Mouse (Mus musculus) midbrain, embryonic 14.5 days (tissue): ENCODE measurements at regions not wholly inside any gene's neighbourhood (a gene's known extent, or its start where the extent isn't known, plus 50 kb on each side); places are given as distances from the start of the nearest gene placed in this dataset.
A peak's percentile ranks its signal among the peaks of the same experiment; 100 is the strongest.

Experiments
- ATAC-seq: fragments of 200-750 bp; cut with Nextera tagmentation; 2 replicates; pipeline ENCODE4 v1.8.0; 2017; ENCODE audit warnings: moderate number of reproducible peaks, moderate library complexity; ENCODE audit not compliant: low FRiP score, low TSS enrichment
- DNase-seq: peaks from one replicate; pipeline ENCODE4 v3.0.0-alpha.2; 2015
- H3K27ac ChIP-seq: fragments of 300-500 bp; sonication (generic); replicated peaks from 2 replicates; pipeline ENCODE4 v1.5.1; 2014; ENCODE audit warnings: mild to moderate bottlenecking, low read depth, low read length, moderate library complexity
- H3K27me3 ChIP-seq: fragments of 300-500 bp; sonication (generic); 2 replicates; pipeline ENCODE4 v1.6.1; 2014; ENCODE audit warnings: low read length, control low read depth, mixed read lengths; ENCODE audit not compliant: control insufficient read depth, insufficient read depth
- H3K36me3 ChIP-seq: fragments of 300-500 bp; sonication (generic); 2 replicates; pipeline ENCODE4 v1.6.1; 2014; ENCODE audit warnings: low read length, control low read depth; ENCODE audit not compliant: control insufficient read depth, insufficient read depth
- H3K4me1 ChIP-seq: fragments of 300-500 bp; sonication (generic); 2 replicates; pipeline ENCODE4 v1.6.1; 2014; ENCODE audit warnings: mild to moderate bottlenecking, antibody characterized with exemption, low read length, control low read depth; ENCODE audit not compliant: control insufficient read depth, insufficient read depth
- H3K4me2 ChIP-seq: fragments of 300-500 bp; sonication (generic); 2 replicates; pipeline ENCODE4 v1.6.1; 2014; ENCODE audit warnings: mild to moderate bottlenecking, low read length, moderate library complexity
- H3K4me3 ChIP-seq: fragments of 300-500 bp; sonication (generic); replicated peaks from 2 replicates; pipeline ENCODE4 v1.5.1; 2014; ENCODE audit warnings: low read depth, low read length
- H3K9ac ChIP-seq: fragments of 300-500 bp; sonication (generic); replicated peaks from 2 replicates; pipeline ENCODE4 v1.6.1; 2014; ENCODE audit warnings: mild to moderate bottlenecking, low read length, moderate library complexity
- H3K9me3 ChIP-seq: fragments of 300-500 bp; sonication (generic); 2 replicates; pipeline ENCODE4 v1.6.1; 2016; ENCODE audit warnings: low read length, control low read depth, mixed read lengths; ENCODE audit not compliant: control insufficient read depth
- WGBS: fragments of 180-500 bp; shearing (Covaris S2); extraction: QIAGEN DNeasy Blood & Tissue Kit; methylation state at CpG from one replicate; pipeline ENCODE4 v1.1.7; 2014; 5-methylcytosine and 5-hydroxymethylcytosine counted together

DNA sequence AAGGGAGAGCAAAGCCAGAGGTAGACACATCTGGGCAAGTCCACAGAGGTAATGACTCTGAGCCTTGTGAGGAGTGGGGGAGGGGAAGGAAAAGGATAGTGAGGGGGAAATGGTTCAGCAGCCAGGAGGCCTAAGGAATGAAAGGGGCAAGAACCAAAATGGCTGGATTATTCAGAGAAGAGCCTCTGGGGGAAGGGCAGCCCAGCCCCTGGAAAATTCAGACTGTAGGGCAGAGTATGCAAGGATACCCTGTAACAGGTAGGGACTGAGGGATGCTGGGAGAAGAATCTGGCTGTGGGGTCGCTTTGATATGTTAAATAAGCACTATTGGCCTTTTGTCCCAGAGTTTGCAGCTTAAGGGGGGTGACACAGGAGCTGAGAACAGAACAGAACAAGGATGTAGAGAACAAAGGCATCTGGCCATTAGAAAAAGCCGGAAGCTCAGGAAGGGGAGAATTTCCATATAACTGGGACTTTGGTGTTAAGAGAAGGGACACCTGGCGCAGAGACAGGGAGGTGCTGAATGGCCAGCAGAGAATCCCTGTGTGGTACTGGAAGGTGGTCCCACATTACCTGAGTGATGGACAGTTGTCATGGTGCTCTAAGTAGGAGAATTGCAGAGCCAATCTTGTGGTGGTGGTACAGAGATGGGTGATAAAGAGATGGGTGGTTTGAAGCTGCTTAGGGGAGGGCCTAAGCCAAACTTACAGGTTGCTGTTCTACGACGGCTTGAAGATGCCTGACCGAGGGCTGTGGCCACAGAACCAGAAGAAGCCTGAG, 84.5 kb upstream of the Fam49a start:
- H3K36me3 ChIP-seq = no peaks in the 10 kb centered on the region
- H3K4me1 ChIP-seq = peaks cover 5% of the 10 kb centered on the region; the same call in 1 of the 2 replicates
- H3K9ac ChIP-seq = no peak overlapping the region
- H3K9me3 ChIP-seq = no peaks in the 10 kb centered on the region
- H3K4me2 ChIP-seq = no peak overlapping the region
- DNase-seq (peak; percentile 14), ATAC-seq (peak; percentile 26; the same call in 1 of the 2 replicates)
- 64% methylated on average over 6 of the region's 6 CpGs for WGBS
- no peak overlapping the region for H3K27ac ChIP-seq
- no peaks in the 10 kb centered on the region for H3K27me3 ChIP-seq
- no peak overlapping the region for H3K4me3 ChIP-seq

GRCm38 (mm10) chr12:12178391-12178790, 83.5 kb upstream of the Fam49a start:
- 62% methylated on average over 2 of the region's 2 CpGs for WGBS
- Histone ChIP-seq H3K4me2 (no peak overlapping the region), H3K27me3 (no peaks in the 10 kb centered on the region), H3K27ac (no peak overlapping the region), H3K4me1 (peaks cover 5% of the 10 kb centered on the region; the same call in 1 of the 2 replicates), H3K9me3 (no peaks in the 10 kb centered on the region), H3K4me3 (no peak overlapping the region), H3K9ac (no peak overlapping the region), H3K36me3 (no peaks in the 10 kb centered on the region)
- no peak for DNase-seq
- ATAC-seq = no peak

GRCm38 (mm10) chr12:12179292-12179865, 82.6 kb upstream of the Fam49a start:
- Histone ChIP-seq H3K9ac (no peak overlapping the region), H3K9me3 (no peaks in the 10 kb centered on the region), H3K4me2 (no peak overlapping the region), H3K4me1 (peaks cover 5% of the 10 kb centered on the region; the same call in 1 of the 2 replicates), H3K27me3 (no peaks in the 10 kb centered on the region), H3K4me3 (no peak overlapping the region), H3K36me3 (no peaks in the 10 kb centered on the region), H3K27ac (no peak overlapping the region)
- 68% methylated on average over 10 of the region's 10 CpGs for WGBS
- DNase-seq (peak; percentile 29), ATAC-seq (no peak)

DNA sequence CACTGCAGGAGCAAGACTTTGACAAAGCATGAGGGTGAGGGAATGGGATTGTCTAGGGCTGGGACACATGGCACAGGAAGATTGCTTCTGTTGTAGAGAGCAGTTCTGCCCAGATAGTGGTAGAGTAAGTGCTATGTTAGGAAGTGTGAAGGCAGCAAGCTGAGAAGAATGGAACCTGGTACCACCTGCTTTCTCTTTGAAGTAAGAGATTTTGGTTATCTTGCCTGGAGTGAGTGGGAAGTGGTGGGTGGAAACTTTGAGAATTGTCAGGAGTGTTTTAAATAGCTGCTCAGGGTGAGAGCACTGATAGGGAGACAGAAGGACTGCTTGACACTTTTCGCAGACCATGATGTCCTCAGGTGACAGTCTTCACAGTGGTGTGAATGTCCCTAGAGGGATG, 81.0 kb upstream of the Fam49a start:
- 97% methylated on average over 1 of the region's 1 CpGs for WGBS
- ATAC-seq (no peak), DNase-seq (no peak)
- Histone ChIP-seq H3K9ac (no peak overlapping the region), H3K4me1 (peaks cover 5% of the 10 kb centered on the region; the same call in 1 of the 2 replicates), H3K4me2 (no peak overlapping the region), H3K27me3 (no peaks in the 10 kb centered on the region), H3K36me3 (no peaks in the 10 kb centered on the region), H3K4me3 (no peak overlapping the region), H3K27ac (no peak overlapping the region), H3K9me3 (no peaks in the 10 kb centered on the region)

DNA sequence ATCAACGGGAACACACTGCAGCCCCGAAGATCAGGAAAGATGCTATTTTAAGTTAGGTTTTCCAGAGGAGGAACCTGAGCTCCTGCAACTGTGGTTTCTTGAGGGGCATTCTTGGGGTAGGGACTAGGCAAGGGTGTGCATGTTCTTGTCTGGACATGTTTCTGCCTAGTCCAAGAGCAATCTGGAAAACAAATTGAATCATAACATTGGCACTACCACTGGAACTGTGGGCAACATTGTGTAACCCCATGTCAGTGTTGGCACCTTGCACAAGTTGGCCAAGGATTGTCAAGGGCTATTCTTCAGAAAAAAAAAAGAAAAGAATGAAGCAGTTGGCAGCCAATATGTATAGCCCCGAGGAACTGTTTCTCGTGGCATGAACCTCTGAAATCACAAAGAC, 80.3 kb upstream of the Fam49a start:
- Histone ChIP-seq H3K9ac (no peak overlapping the region), H3K4me1 (peaks cover 5% of the 10 kb centered on the region; the same call in 1 of the 2 replicates), H3K27ac (no peak overlapping the region), H3K27me3 (no peaks in the 10 kb centered on the region), H3K4me2 (no peak overlapping the region), H3K36me3 (no peaks in the 10 kb centered on the region), H3K9me3 (no peaks in the 10 kb centered on the region), H3K4me3 (no peak overlapping the region)
- DNase-seq (no peak), ATAC-seq (no peak)
- WGBS = 91% methylated on average over 4 of the region's 4 CpGs

DNA sequence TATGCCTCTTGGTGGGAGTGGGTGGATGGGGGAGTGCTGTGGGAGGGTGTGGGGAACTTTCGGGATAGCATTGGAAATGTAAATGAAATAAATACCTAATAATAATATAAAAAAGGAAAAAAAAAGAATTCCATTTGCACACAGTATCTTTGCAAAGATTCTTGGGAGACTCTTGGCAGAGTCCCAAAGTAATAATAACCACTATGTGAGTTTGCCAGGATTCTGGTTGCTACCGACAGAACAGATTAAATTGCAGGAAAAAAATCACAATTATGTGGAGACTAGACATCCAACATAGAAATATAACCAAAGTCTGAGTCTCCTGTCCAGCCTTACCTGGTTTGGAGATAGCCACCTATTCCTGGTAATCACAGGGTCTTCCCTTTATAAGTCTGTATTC, 75.6 kb upstream of the Fam49a start:
- no peaks in the 10 kb centered on the region for H3K4me1 ChIP-seq
- 96% methylated on average over 2 of the region's 2 CpGs for WGBS
- no peak overlapping the region for H3K4me2 ChIP-seq
- peak; percentile 4 for DNase-seq
- H3K36me3 ChIP-seq = no peaks in the 10 kb centered on the region
- H3K27me3 ChIP-seq = no peaks in the 10 kb centered on the region
- H3K27ac ChIP-seq = no peak overlapping the region
- no peaks in the 10 kb centered on the region for H3K9me3 ChIP-seq
- ATAC-seq = no peak
- H3K9ac ChIP-seq = no peak overlapping the region
- no peak overlapping the region for H3K4me3 ChIP-seq

GRCm38 (mm10) chr12:12195066-12195465, 66.9 kb upstream of the Fam49a start:
- no peak for DNase-seq
- Histone ChIP-seq H3K4me2 (no peak overlapping the region), H3K4me3 (no peak overlapping the region), H3K36me3 (no peaks in the 10 kb centered on the region), H3K27ac (no peak overlapping the region), H3K4me1 (no peaks in the 10 kb centered on the region), H3K27me3 (no peaks in the 10 kb centered on the region), H3K9ac (no peak overlapping the region), H3K9me3 (no peaks in the 10 kb centered on the region)
- 75% methylated on average over 1 of the region's 1 CpGs for WGBS
- no peak for ATAC-seq

- ATAC-seq (no peak), DNase-seq (no peak)
- no peaks in the 10 kb centered on the region for H3K4me1 ChIP-seq
These were observed 65.3 kb upstream of the Fam49a start for GRCm38 (mm10) chr12:12196627-12197026.

GRCm38 (mm10) chr12:12208216-12208615, 53.7 kb upstream of the Fam49a start:
- H3K4me1 ChIP-seq = no peaks in the 10 kb centered on the region
- H3K27me3 ChIP-seq = no peaks in the 10 kb centered on the region
- no peak overlapping the region for H3K27ac ChIP-seq
- WGBS = 68% methylated on average over 1 of the region's 1 CpGs
- DNase-seq (no peak), ATAC-seq (no peak)
- H3K36me3 ChIP-seq = no peaks in the 10 kb centered on the region
- H3K9me3 ChIP-seq = no peaks in the 10 kb centered on the region
- no peak overlapping the region for H3K4me2 ChIP-seq
- H3K4me3 ChIP-seq = no peak overlapping the region
- H3K9ac ChIP-seq = no peak overlapping the region

More at GRCm38 (mm10) chr12:12196627-12197026, 65.3 kb upstream of the Fam49a start:
- 92% methylated on average over 3 of the region's 3 CpGs for WGBS
- no peak overlapping the region for H3K9ac ChIP-seq
- H3K4me3 ChIP-seq = no peak overlapping the region
- no peaks in the 10 kb centered on the region for H3K36me3 ChIP-seq
- no peak overlapping the region for H3K27ac ChIP-seq
- no peaks in the 10 kb centered on the region for H3K9me3 ChIP-seq
- H3K27me3 ChIP-seq = no peaks in the 10 kb centered on the region
- H3K4me2 ChIP-seq = no peak overlapping the region
